Mouse (Mus musculus) CD4-positive, CD25-positive, alpha-beta regulatory T cell (primary cell): ENCODE data around the gene Hils1. TPM values are rescaled to one million over a fixed set of nuclear protein-coding genes. Genes with fewer than 3 reads are reported as not detected.

Experiments
- polyA plus RNA-seq: library from polyadenylated mRNA; unstranded; fragments of 100-300 nt; shearing (Covaris generic); gene quantifications from one replicate; pipeline ENCODE4 v1.2.1, GENCODE M21; 2017

The Hils1 gene
- not detected for polyA plus RNA-seq

GRCm38 (mm10) chr11:94967419-94967818, at the start of gene Hils1:
Hils1 (plus strand) TSS chr11:94967593.

GRCm38 (mm10) chr11:94936045-94936444, 31.3 kb upstream of the Hils1 start, which contains the start of gene Col1a1:
Col1a1 (plus strand) TSS chr11:94936224.

DNA sequence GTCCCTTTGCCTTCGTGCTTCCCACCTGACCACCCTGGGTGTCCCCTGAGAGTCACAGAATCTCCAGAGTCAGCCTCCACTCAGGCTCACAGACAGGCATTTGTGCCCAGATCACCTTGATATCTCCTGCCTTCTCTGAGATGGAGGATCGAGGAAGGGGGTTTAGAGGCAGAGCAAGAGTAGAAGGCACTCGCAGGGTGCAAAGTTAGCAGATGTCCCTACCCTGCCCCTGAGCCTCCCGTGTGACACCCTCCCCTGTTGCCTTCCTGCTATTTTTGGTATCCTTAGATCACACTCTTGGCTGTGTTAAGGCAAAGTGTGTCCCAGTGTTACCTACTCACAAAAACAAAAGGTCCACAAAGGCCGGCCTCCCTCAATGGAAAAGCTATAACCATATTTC, 8.8 kb downstream of the Hils1 start, which contains the start of gene Sgca:
TSS of gene Sgca (minus strand) at position 129 of the 400 bp plus-strand sequence.

DNA sequence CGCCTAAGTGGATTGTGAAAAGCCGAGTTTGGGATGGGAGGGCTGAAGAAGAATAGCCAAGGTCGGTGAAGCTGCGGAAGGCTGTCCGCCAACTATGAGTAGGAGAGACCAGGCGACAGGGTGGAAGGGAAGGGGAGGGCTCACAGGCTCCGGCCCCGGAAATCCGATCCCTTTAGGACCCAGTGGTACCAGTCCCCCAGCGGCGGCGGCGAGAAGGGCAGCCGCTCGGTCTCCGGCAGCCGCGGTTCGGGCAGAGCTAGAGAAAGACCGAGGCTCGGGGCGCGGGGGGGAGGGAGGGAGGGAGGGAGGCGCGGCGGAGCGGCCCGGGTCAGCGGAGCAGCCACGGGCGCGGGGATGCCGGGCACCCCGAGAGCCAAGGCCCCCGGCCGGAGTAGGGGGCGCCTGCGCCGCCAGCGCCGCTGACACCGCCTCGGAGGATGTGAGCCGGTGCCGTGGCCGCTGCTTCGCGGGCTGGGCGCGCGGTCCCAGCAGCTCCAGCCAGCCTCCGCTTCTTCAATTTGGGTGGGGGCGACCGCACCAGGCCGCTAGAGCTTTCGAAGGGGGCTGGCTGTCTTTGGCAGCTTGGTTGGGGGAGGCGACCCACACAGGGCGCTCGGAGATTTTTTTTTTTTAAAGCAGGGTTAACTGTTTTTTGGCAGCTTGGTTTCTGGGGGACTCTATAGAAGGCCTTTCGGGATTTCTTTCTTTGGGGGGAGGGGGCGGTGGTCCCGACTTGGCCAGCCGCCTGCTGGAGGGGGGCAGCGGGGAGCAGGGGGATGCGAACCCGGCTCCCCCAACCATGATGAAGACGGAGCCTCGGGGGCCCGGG, 23.6 kb downstream of the Hils1 start, which contains the start of gene Ppp1r9b:
TSS of gene Ppp1r9b (plus strand) at position 287 of the 829 bp plus-strand sequence.

DNA sequence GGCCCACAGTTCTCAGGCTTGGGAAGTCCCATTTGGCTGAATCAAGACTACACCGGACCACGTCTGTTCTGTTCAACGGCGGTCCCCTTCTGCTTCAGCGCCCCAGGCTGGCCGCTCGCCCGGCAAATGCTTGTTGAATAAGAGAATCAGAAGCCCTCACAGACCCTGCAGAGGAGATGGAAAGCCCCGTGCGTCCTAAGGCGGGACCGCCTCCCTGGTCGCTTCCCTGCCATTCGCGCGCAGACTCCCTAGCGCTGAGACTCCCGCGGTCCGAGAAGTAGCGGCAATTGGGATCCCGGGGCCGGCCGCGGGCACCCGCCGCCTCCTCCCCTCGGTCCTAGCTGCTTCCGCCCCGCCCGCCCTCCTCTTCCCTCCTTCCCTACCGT, 42.2 kb downstream of the Hils1 start, which contains the start of gene Samd14:
TSS of gene Samd14 (plus strand) at position 251 of the 386 bp plus-strand sequence.

Other genes with a start within 250 kb of the Hils1 start
- 0.23 TPM for gene Cdc34b, start 225.8 kb upstream of the Hils1 start, polyA plus RNA-seq
- gene Tmem92, start 184.9 kb upstream of the Hils1 start, polyA plus RNA-seq = 0.08 TPM
- 0.18 TPM for gene Col1a1, start 31.4 kb upstream of the Hils1 start, polyA plus RNA-seq
- not detected for gene Sgca, start 8.7 kb downstream of the Hils1 start, polyA plus RNA-seq
- 22.4 TPM for gene Ppp1r9b, start 23.4 kb downstream of the Hils1 start, polyA plus RNA-seq
- gene Samd14, start 42.3 kb downstream of the Hils1 start, polyA plus RNA-seq = 0.38 TPM
- gene Pdk2, start 73.8 kb downstream of the Hils1 start, polyA plus RNA-seq = 23.2 TPM
- 2.8 TPM for gene Itga3, start 109.2 kb downstream of the Hils1 start, polyA plus RNA-seq
- gene Dlx3, start 152.5 kb downstream of the Hils1 start, polyA plus RNA-seq = not detected
- not detected for gene Dlx4, start 178.7 kb downstream of the Hils1 start, polyA plus RNA-seq